Mouse (Mus musculus) cerebral cortex, adult 2 months (tissue): ENCODE measurements around the gene Smurf1.

Source experiments
- WGBS: fragments of 180-500 bp; shearing (Covaris S2); methylation state at CpG from one replicate; pipeline ENCODE4 v1.1.7; 2018; 5-methylcytosine and 5-hydroxymethylcytosine counted together

Smurf1 gene

DNA sequence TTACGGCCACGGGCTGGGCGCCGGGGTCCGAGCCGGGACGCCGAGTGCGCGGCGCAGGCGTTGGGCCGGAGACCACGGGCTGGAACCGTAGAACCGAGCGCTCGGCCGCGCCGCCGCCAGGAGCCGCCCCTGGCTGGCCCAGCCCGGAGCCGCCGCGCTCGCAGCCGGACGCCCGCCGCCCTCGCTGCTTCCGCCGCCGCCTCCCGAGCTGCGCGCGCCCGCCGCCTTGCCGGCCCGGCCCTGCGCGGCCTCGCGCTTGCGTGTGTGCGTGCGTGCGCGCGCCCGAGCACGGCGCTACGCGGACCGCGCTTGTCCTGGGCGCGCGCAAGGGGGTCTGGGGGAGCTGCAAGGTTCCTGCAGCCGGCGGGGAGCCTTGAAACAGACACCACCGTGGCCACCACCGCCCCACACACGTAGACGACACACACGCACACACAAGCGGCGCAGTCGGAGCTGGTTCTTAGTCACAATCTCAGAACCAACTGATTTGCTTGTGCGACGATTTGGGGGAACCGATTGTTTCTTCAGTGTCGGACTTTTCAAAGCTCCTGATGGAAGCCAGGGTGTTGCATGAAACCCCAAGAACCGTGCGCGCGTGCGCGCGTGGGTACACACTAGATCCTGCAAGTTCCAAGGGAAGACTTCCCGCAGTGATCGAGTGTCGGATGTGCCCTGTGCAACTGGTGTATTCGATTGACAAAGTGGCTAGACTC lies at the start of gene Smurf1:
Smurf1 (minus strand) TSS at position 209 of the 713 bp plus-strand sequence.
- WGBS = under 1% methylated on average over 89 of the region's 89 CpGs

DNA sequence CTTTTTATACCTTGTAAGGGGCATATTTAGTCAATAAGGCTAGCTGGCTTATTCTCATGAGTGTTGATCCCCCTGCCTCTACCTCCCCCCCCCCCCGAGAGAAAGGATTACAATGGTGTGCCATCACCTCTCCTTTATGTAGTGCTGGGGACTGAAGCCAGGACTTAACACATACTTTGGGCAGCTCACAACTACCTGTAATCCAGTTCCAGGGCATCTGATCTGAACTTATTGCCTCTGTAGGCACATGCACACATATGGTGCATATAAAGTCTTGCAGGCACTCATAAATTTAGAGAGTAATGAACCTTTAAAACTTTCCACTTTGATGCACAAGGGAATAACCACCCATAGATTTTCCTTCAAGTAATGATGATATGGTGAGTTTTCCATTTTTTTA lies 48.6 kb upstream of the Smurf1 start:
- WGBS = 95% methylated on average over 1 of the region's 1 CpGs

DNA sequence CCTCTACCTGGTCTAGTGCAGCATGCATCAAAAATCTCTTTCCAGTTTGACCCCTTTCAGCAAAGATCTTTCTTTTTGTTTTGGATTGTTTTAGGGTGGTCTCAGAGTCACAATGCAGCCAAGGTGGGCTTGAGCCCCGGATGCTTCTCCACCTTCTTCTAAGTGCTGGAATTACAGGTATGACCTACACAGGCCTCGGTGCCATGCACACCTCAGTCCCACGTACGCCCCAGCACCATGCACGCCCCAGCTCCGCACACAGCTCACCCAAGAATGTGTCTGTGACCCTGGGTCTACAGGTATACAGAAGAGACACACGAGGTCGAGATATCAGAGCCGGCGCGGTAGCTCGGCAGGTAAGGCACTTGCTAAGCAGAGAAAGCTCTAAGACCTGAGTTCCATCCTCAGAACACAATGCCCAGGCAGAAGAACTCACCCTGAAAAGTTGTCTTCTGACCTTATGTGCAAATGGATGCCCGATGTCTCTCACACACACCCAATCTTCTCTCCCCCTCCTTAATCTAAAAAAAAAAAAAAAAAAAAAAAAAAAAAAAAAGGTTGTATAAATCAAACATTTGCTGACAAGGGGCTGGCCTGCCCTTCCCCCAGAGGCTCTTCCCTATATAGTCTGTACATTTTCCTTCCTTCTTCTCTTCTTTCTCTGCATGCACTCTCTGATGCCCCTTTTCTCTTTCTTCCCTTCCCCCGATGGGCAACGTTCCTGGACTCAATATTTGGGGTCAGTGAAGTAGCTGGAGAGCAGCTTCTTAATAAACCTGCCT lies 43.4 kb upstream of the Smurf1 start:
- 93% methylated on average over 15 of the region's 15 CpGs for whole genome bisulfite sequencing

DNA sequence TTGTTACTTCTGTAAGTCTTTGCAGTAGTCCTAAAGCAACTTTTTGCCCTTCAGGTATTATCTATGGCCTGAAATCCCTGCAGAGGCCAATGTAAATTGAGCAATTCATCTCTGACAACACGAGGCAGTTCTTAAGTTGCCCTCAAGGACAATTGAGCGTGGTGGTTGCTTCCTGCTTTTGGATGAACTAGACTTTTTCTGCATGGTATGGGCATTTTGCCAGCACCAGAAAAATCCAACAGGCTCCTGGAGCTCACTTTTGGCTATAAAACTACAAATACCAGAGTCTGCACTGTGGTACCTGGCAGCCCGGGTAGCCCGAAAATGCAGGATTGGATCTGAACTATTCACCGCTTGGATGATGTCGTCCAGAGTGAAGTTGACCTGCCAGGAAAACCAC lies 39.9 kb upstream of the Smurf1 start:
- WGBS = 86% methylated on average over 6 of the region's 6 CpGs

DNA sequence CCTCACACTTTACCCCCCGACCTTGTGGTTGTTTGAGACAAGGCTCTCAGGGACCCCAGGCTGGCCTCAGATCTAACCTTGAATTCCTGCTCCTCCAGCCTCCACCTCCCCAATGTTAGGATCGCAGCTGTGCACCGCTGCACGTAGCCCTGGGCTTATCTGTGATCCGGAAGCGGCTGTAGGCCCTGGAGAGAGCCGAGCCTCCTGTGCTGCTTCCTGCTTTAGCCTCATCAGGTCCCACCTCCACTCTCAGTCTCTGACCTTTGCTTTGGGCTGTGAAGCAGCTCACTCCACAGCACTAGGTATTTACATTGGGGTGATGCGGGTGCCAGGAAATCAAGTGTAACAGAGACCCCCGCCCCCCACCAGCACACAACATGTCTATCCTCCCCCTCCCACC lies 38.8 kb upstream of the Smurf1 start:
- WGBS = 90% methylated on average over 9 of the region's 9 CpGs

DNA sequence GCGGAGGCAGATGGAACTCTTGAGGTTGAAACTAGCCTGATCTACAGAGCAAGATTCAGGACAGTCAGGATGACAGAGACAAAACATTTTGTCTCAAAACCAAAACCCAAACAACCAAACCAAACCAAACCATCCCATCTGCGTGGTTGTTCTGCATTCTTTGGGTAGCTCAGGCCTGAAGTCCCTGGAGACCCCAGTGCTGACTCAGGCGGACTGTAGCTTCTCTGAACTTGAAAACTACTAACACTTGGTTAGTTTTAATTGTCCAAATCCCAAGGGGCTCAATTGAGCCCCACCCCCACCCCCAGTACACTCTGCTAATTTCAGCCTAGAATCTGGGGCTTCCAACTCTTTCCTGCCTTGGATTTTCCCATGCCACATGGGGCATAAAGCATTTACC lies 37.7 kb upstream of the Smurf1 start:
- WGBS = 91% methylated on average over 3 of the region's 3 CpGs

DNA sequence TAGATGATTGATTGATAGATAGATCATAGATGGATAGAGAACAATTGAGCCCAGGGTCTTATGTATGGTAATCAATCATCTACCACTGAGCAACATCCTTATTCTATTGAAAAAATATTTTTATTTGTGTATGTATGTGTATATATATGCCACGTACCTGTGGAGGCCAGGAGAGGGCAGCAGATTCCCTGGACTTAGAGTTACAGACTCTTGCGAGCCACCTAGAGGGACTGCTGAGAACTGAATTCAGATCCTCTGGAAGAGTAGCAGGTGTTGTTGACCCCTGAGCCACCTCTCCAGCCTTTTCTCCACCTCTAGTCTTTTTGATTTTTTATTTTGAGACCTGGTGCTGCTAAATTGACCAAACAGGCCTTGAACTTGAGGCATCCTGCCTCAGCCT lies 32.8 kb upstream of the Smurf1 start:
- 69% methylated on average over 2 of the region's 2 CpGs for WGBS

DNA sequence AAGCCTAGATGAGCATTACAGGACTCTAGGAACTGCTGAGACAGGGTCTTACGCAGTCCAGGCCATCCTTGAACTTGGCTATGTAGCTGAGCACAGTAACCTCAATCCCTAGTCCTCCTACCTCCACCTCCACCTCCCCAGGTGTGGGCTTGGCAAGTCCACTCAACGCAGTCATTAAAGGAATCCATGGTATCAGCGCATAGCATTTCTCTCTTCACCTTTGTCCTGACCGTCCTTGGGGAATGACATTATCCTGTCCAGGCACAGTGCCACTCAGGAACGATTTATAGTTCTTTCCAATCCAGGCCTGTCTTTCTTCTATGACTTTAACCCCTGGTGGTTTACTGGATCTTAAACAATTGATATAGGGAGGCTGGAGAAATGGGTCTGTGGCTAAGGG lies 24.8 kb upstream of the Smurf1 start:
- 79% methylated on average over 5 of the region's 5 CpGs for WGBS

DNA sequence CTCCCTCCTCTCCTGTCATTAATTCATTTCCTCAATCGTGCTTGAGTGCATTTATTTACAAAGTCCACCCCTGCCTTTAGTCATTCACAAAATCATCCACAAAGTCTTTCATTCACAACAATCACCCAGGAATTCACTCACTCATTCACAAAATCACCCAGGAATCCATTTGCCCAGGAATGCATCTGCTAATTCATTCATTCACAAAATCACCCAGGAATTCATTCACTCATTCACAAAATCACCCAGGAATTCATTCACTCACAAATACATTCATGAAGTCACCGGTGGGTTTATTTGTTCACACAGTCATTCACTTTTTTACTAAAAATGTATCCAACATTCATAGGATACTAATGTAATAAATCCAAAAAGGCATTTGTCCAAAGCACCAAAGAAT lies 24.4 kb upstream of the Smurf1 start:
- WGBS = 58% methylated on average over 2 of the region's 2 CpGs

DNA sequence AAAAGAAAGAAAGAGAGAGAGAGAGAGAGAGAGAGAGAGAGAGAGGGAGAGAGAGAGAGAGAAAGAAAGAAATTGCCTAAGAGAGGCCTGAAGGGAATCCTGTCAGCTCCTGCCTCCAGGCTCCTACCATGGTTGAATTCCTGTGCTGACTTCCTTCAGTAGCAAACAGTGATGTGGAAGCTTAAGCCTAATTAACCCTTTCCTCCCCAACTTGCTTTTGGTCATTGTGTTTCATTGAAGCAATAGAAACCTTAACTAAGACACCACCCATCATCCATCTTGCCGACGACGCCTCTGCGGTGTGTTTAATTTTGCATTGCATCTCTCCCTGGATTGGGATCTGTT lies 23.4 kb upstream of the Smurf1 start:
- 88% methylated on average over 4 of the region's 4 CpGs for WGBS

DNA sequence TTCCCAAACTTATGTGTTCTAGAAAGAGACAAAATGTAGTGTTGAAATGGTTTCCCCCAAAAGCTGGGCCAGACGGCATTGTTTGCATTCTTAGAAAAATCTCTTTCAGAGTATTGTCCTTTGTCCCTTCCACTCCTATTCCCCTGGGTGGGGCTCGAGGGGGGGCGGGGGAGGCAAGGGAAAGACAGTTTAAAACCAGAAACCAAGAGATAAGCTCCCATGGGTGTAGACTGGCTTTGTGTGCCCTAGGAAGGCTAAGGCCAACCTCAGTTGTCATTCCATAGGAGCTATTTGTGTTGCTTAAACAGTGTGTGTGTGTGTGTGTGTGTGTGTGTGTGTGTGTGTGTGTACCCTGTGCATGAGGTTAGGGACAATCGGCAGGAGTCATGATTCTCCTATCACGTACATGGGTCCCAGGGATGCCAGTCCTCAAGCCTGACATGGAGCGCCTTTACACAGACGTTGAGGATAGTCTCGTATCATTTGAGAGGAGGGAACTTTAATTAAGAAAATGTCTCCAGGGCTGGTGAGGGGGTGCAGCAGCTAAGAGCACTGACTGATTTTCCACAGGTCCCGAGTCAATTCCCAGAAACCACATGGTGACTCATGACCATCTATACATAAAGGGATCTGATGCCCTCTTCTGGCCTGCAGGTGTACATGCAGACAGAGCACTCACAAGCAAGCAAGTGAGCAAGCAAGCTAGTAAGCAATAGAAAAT lies 22.9 kb upstream of the Smurf1 start:
- WGBS = 51% methylated on average over 9 of the region's 9 CpGs

DNA sequence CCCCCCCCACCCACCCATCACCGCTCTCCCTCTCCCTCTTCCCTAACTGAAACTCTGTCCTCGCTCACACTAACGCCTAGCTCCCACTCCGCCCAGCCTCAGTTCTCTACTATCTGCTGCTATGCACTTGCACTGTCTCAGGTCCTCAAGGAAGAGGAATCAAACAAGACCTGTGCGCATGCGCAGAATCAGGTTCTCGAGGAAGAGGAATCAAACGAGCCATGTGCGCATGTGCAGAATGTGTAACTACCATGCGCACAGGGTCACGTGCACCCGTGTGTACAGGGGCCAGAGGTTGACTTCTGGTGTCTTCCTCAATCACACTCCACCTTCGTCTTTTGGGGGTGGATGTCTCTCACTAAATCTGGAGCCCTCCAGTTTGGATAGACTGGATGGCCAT lies 21.9 kb upstream of the Smurf1 start:
- WGBS = 84% methylated on average over 13 of the region's 13 CpGs

DNA sequence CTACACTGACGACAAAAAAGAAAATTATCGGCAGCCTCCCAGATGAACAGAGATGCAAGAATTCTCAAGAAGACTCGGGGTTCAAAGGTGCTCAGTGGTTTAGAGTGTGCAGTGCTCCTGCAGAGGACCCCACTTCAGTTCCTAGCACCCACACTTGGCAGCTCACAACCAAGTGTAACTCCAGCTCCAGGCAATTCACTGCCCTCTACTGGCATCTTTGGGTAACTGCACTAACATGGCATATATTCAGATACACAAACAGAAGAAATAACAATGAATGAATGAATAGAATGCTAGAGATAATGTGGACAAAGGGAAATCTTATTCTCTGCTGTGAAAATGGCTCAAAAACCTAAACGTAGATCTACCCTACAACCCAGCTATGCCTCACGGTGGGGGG lies 19.2 kb upstream of the Smurf1 start:
- WGBS = 94% methylated on average over 5 of the region's 5 CpGs

DNA sequence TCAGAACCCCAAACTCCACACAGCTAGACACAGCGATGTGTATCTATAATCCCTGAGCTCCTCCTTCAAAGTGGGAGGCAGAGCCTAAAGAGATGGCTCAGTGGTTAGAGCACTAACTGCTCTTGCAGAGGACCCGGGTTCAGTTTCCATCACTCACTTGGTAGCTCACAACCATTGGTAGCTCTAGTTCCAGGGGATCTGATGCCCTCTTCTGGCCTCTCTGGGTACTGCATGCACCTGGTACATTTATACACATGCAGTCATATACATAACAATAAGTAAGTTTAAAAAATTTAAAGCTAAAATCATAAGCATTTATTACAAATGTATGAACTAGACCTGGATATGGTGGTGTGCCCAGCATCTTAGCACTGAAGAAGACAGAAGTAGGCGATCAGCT lies 17.6 kb upstream of the Smurf1 start:
- WGBS = 99% methylated on average over 3 of the region's 3 CpGs

DNA sequence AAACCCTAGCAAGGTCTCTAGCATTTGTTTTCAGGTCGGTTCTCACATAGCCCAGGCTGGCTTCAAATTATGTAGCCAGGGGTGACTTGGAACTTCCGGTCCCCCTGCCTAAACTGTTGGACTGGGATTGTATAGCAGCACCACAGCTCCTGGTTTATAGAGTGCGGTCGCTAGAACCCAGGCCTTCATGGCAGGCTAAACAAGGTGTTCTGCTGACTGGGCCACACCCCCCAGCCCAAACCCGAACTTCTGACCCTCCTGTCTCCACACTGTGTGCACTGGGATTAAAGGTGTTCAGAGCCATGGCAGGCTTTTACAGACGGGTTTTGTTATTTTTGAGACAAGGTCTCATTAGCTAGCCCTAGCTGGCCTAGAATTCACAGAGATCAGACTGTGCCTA lies 13.5 kb upstream of the Smurf1 start:
- 86% methylated on average over 6 of the region's 6 CpGs for WGBS

DNA sequence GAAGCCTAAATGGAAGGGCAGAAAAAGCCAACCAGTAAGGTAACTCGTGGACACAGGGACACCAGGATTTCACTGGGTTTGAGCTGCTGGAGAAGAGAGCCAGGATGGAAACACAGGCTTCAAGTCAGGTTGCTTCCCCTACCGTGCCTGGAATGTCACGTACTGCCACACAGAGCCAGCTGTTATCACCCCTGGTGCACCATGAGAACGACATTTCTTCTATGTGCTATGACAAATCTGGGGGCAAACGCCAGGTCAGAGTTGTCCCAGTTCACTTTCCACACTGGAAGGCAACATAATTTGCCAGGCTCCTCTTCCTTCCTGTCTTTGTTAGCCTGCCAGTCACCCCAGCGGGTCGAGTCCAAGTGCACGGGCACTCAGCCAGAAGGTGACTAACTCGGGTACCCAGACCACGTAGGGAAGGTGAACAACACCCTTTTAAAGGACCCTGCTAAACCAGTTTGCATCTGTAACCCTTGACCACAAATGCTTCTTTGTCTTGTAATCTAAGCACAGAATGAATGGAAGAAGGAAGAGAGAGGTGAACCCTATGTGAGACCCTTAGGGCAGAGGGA lies 13.0 kb upstream of the Smurf1 start:
- WGBS = 53% methylated on average over 10 of the region's 10 CpGs

DNA sequence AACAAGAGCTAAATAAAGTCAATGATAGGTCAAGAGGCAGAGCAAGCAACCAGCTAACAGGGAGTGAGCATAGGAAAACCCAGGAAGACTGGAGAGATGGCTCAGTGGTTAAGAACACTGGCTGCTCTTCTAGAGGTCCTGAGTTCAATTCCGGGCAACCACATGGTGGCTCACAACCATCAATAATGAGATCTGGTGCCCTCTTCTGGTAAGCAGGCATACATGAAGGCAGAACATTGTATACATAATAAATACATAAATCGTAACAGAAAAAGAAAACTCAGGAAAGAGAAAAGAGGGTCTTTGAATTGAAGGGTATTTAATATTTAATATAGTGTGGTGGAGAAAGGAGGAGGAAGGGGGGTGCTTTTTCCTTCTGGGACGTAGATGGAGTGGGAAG lies 5.6 kb upstream of the Smurf1 start:
- 81% methylated on average over 3 of the region's 3 CpGs for WGBS

DNA sequence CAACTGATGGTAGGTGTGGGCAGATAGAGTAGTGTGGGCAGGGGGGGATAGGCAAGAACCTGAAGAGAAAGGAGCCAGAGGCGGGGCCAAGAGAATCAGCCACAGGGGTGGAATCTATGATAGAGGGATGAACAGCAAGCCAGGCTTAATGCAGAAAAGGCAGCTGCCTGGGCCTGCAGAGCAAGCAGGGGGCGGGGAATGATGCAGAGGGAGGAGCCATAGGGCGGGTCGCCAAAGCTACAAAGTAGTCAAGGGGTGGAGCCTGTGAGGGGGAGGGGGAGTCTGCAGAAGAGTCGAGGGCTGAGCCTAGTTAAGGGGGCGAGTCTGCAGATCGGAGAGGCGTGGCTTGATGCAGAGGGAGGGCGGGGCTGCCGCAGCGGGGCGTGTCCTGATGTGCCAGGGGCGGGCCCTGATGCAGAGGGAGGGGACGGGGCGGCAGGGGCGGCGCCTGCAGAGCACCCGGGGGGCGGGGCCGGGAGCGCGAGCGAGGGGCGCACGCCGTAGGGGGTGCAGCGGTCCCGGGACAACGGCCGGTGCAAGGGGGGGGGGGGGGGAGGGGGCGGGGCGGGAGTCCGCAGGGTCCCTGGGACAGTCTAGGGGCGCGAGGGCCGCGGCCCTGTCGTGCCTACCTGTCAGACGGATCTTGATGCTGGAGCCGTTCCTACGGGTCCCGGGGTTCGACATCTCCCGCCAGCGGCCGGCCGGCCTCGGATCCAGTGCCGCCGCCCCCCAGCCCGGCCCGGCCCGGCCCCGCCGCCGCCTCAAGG lies 592 bp downstream of the Smurf1 start:
- WGBS = 5% methylated on average over 14 of the region's 56 CpGs

DNA sequence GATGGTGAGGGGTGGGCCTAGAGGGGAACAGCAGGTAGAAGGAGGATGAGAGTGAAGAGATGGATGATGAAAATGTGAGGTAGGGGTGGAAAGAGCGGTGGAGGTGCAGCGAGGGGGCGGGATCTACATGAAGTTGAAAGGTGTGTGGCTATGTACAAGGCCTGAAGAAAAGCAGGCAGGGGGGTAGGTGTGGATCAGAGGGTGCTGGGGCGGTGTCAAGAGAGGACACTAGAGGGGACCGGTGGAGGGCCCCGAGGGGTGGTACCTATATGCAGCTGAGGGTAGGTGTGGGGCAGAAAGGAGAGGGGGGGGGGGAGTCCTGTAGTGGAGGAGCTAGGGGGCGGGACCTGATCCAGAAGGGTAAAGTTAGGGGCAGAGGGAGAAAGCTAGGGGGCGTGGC lies 1.2 kb downstream of the Smurf1 start:
- WGBS = 21% methylated on average over 8 of the region's 8 CpGs

DNA sequence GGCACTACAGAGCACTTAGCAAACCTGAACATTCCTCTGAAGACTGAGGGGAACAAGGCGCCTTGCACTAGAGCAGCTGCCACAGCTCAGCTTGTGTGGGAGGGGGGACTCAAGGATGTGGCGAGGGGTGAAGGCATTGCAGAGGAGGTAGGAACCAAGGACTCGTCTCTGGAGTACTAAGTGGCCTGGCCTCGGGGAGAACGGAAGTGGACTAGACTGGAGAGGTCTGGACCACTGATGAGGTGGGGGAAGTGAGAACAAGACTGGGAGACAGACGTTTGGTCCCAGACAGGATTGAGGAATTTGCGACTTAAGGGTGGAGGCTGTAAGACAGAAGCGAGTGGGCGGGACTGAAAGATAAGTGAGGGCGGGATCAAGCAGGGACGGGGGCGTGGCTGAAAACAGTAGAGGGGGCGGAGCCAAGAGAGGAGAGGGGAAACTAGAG lies 1.8 kb downstream of the Smurf1 start:
- WGBS = 6% methylated on average over 13 of the region's 13 CpGs

DNA sequence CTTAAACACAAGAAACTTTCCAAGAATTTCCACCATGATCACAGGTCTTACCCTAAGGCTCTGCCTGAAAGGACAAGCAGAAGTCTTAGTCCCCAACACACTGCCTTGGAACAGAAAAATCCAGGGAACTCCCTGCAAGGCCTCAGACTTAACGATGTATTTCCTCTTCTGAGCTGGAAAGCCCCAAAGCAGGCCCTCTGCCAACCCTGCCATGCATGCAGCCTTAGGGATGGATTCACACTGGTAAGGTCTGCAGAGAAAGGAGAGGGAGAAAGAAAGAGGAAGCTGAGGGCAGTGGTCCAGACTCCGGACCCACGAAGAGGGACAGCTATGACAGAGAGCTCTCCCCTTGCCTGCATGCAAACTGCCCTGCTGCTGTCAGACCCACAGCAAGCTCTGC lies 2.2 kb downstream of the Smurf1 start:
- 12% methylated on average over 3 of the region's 3 CpGs for WGBS

DNA sequence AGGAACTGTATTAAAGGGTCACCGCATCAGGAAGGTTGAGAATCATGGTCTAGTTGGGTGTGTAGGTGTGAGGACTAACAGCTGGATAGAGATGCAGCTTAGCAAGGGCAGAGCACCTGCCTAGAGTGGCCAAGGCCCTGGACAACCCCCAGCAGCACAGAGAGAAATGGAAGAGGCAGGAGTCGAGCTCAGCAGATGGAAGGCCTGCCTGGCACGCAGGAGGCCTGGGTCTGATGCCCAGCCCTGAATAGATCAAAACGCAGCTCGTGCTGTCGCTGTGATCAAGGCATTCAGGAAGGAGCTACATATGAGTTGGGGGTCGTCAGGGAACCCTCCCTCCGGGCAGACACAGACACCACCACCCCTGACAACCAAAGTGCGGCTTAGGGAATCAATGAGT lies 7.4 kb downstream of the Smurf1 start:
- WGBS = 58% methylated on average over 9 of the region's 9 CpGs
